Mouse (Mus musculus): ENCODE results near the gene Rnf214.
A peak's percentile ranks its signal among the peaks of the same experiment; 100 is the strongest.
"Not testable (repeated sequence)": the region's sequence is repeated elsewhere in the genome, so short reads cannot be mapped to it uniquely, and the experiment has no call there.

Gene Rnf214

GRCm38 (mm10) chr9:45851330-45851729 lies 55.4 kb downstream of the Rnf214 start:
- no peak for DNase-seq (ENCODE audit: extremely low read depth, low read depth)

DNA sequence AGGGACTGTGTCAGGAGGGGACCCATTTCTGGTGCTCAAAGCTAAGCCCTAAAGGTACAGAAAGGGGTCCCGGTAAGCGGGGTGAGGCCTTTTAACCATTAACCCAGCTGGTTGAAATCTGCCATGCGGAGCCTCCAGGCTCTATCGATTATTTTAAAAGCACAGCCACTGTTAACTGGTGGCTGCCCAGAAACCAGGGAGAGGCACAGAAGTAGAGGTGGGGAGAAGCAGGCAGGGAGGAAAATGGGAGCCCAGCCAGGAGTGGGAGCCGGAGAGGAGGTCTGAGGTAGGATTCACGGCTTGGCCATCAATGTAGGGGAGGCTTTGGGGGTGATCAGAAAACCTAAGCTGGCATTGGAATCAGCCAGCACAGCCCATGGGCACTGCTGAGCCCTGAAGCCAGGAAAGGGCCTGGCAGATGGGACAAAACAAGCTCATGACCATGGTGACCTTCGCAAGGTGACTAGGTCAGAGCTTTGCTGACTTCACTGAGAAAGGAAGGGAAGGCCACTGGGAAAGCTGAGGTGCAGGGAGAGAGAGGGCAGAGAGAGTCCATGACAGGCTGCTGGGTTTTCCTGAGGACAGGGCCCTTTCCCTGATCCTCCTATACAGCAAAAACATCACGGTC lies 56.1 kb downstream of the Rnf214 start:
- DNase-seq (ENCODE audit: extremely low read depth, low read depth), result no peak

GRCm38 (mm10) chr9:45849528-45850408 lies 56.9 kb downstream of the Rnf214 start:
- no peak for DNase-seq (ENCODE audit: extremely low read depth, low read depth)

GRCm38 (mm10) chr9:45846891-45847460 lies 59.7 kb downstream of the Rnf214 start:
- no peak for DNase-seq (ENCODE audit: extremely low read depth, low read depth)

DNA sequence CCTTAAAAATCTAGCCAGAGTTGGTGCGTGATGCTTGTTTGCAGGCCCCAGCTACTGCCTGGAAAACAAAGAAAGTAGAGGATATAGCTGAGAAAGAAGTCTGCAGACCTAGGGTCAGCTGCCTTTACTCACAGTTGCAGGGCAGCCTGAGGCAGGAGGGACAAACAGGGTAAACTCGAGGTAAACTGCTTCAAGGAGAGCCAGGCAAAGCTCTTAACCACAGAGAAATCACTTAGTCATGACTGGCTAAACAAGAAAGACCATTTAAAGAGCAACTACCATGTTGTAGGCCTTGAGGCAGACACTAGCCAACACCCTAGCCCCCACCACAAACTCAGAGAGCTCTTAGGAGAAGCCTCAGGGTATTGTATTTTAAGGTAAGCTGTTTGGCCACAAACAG lies 60.5 kb downstream of the Rnf214 start:
- DNase-seq (ENCODE audit: extremely low read depth, low read depth), result not testable (repeated sequence)

- DNase-seq (ENCODE audit: extremely low read depth, low read depth), result no peak
Observed at GRCm38 (mm10) chr9:45845541-45845940, 61.2 kb downstream of the Rnf214 start.

GRCm38 (mm10) chr9:45843780-45844179 lies 62.9 kb downstream of the Rnf214 start:
- DNase-seq (ENCODE audit: extremely low read depth, low read depth), result no peak

DNA sequence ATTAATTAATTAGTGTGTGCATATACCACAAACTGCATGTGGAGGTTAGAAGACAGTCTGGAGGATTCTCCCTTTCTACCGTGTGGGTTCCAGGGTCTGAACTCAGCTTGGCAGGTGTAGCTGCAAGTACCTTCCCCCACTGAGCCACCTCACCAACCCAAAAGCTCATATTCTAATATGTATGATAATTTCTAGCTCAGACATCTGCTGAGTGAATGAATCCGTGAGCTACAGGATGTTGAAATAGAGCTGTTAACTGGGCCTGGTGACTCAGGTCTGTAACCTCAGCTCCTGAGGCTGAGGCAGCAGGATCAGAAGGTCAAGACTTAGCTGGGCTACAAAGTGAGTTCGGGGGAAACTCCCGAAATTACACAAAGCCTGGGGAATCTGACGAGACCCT lies 63.7 kb downstream of the Rnf214 start:
- no peak for DNase-seq (ENCODE audit: extremely low read depth, low read depth)

- no peak for DNase-seq (ENCODE audit: extremely low read depth, low read depth)
Observed at GRCm38 (mm10) chr9:45841458-45841857, 65.3 kb downstream of the Rnf214 start.

GRCm38 (mm10) chr9:45840331-45840730 lies 66.4 kb downstream of the Rnf214 start:
- no peak for DNase-seq (ENCODE audit: extremely low read depth, low read depth)

DNA sequence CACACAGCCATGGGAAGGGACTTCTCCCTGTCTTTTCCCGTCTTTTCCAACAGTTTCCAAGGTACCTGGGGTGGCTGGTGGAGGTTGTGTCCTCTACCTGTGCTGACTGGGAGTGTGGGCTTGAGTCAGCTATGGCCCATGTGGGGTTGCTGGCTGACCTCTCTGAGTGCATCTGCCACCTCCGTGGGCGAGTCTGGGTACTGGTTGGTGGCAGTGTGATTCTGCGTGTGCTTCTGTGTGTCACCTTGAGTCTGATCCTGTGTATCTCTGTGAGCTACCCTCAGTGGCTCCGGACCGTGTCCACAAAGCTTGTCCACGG lies 66.8 kb downstream of the Rnf214 start:
- DNase-seq (ENCODE audit: extremely low read depth, low read depth), result no peak

- DNase-seq (ENCODE audit: extremely low read depth, low read depth), result no peak
Observed at GRCm38 (mm10) chr9:45839139-45839981, 67.4 kb downstream of the Rnf214 start.

GRCm38 (mm10) chr9:45838434-45839138 lies 68.1 kb downstream of the Rnf214 start, which contains the start of gene Bace1:
Gene Bace1 (plus strand): TSS chr9:45838580.
- no peak for DNase-seq (ENCODE audit: extremely low read depth, low read depth)

GRCm38 (mm10) chr9:45838069-45838433 lies 68.7 kb downstream of the Rnf214 start:
- no peak for DNase-seq (ENCODE audit: extremely low read depth, low read depth)

DNA sequence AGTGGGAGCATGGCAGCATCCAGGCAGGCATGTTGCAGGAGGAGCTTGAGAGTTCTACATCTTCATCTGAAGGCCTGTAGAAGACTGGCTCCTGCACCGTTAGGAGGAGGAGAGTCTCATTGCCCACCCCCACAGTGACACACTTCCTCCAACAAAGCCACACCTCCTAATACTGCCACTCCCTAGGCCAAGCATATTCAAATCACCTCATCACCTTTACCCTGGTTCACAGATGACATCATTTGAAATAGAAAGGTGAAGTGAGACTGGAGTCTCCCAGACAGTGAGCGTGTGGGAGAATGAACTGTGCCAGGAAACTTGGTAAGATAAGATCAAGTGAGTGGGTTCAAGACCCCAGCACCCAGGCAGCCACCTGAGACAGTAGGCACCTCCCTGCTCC lies 73.2 kb downstream of the Rnf214 start:
- no peak for DNase-seq (ENCODE audit: extremely low read depth, low read depth)

- DNase-seq (ENCODE audit: extremely low read depth, low read depth), result no peak
Observed at GRCm38 (mm10) chr9:45832898-45833297, 73.8 kb downstream of the Rnf214 start.

- peak; percentile 82 for DNase-seq (ENCODE audit: extremely low read depth, low read depth)
Observed at GRCm38 (mm10) chr9:45829107-45829506, 77.6 kb downstream of the Rnf214 start.

DNA sequence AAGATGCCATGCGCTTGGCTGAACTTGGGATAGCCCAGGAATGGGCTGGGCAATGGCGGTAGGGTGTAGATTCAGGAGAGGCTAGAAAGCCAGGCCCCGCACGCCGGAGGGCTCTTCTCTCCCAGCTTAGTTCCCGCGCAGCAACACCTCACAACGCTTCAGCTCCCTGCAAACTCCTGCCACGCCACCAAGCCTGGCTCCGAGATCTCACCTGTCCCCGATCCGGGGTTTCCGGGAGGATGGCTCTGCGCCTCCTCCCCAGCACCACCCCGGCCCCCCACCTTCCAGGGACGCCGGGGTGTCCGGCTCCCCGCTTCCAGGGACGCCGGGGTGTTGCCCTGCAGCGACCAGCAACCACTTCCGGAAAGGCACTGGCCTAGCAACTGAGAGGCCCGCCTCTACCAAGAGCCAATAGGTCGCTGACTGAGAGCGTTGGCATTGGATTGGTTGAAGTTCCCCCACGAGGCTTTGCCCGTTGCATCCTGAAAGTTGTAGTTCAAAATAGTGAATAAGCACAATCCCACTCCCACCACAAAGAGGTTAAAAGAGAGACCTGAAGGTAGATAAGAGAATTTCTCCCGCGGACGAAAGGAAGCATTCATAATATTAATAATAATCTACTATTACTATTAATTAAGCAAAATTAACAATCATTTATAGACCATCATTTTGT lies 78.3 kb downstream of the Rnf214 start, which contains the start of gene Cep164:
Gene Cep164, minus strand, starts transcription at position 401 of the 673 bp plus-strand sequence.
- peak; percentile 90 for DNase-seq (ENCODE audit: extremely low read depth, low read depth)

DNA sequence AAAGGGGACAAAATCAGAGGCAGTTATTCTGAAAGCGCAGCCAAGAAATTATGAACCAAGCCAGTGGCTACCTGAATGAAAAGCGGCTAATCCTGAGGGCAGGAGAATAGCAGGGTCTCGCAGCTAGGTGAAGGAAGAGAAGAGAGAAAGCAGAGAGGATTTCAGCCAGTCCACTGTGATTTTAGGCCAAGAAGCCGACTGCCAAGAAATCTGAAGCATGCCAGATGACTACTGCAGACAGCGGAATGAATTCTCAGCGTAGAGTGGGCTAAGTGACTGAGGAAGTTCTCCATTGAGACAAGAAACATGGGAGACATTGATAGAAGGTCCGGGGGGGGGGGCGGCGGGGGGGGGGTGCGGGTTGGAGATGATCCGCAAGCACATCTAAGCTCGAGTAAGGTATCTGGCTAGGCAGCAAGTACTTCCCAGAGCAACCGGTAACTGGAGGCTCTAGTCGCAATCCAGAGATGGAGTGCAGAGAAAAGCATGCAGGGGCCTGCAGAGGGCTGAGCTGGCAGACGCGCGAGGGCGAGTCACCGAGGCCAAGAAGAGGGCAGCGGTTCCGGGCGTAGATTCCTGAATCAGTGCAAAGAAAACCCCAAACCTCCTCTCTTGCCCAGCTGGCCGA lies 78.9 kb downstream of the Rnf214 start:
- DNase-seq (ENCODE audit: extremely low read depth, low read depth), result no peak
